Mouse (Mus musculus) hindbrain, embryonic 11.5 days (tissue): ENCODE data around the gene Man1b1. TPM values are rescaled to one million over a fixed set of nuclear protein-coding genes. Genes with fewer than 3 reads are reported as not detected.

Source experiments
- ATAC-seq: fragments of 200-750 bp; cut with Nextera tagmentation; 2 replicates; pipeline ENCODE4 v1.8.0; 2017; ENCODE audit warnings: mild to moderate bottlenecking, moderate TSS enrichment, moderate library complexity; ENCODE audit not compliant: low FRiP score
- DNase-seq: peaks from one replicate; pipeline ENCODE4 v3.0.0-alpha.2; 2015; ENCODE audit warnings: low spot score
- H3K27ac ChIP-seq: fragments of 300-500 bp; sonication (generic); 2 replicates; pipeline ENCODE4 v1.5.1; 2014; ENCODE audit warnings: mild to moderate bottlenecking, low read depth, low read length
- H3K27me3 ChIP-seq: fragments of 300-500 bp; sonication (generic); 2 replicates; pipeline ENCODE4 v1.6.1; 2014; ENCODE audit warnings: mild to moderate bottlenecking, low read length, moderate library complexity, mixed read lengths; ENCODE audit not compliant: control insufficient read depth, insufficient read depth
- H3K36me3 ChIP-seq: fragments of 300-500 bp; sonication (generic); 2 replicates; pipeline ENCODE4 v1.6.1; 2014; ENCODE audit warnings: mild to moderate bottlenecking, low read length, moderate library complexity, mixed read lengths; ENCODE audit not compliant: control insufficient read depth, insufficient read depth
- H3K4me1 ChIP-seq: fragments of 300-500 bp; sonication (generic); replicated peaks from 2 replicates; pipeline ENCODE4 v1.6.1; 2014; ENCODE audit warnings: low read length, mixed read lengths; ENCODE audit not compliant: control insufficient read depth, insufficient read depth
- H3K4me2 ChIP-seq: fragments of 300-500 bp; sonication (generic); replicated peaks from 2 replicates; pipeline ENCODE4 v1.6.1; 2014; ENCODE audit warnings: mild to moderate bottlenecking, low read depth, low read length
- H3K4me3 ChIP-seq: fragments of 300-500 bp; sonication (generic); 2 replicates; pipeline ENCODE4 v1.5.1; 2014; ENCODE audit warnings: low read depth, low read length
- H3K9ac ChIP-seq: fragments of 300-500 bp; sonication (generic); 2 replicates; pipeline ENCODE4 v1.6.1; 2014; ENCODE audit warnings: low read depth, low read length
- H3K9me3 ChIP-seq: fragments of 300-500 bp; sonication (generic); 2 replicates; pipeline ENCODE4 v1.6.1; 2016; ENCODE audit warnings: low read length; ENCODE audit not compliant: control insufficient read depth
- WGBS: fragments of 180-500 bp; shearing (Covaris S2); extraction: QIAGEN DNeasy Blood & Tissue Kit; methylation state at CpG from one replicate; pipeline ENCODE4 v1.1.7; 2014; 5-methylcytosine and 5-hydroxymethylcytosine counted together
- polyA plus RNA-seq: library from polyadenylated mRNA; unstranded; fragments of >200 nt; fragmentation: Nextera tagmentation; extraction: Ambion mirVana; gene quantifications from 2 replicates; pipeline ENCODE4 v1.2.1, GENCODE M21; 2014

Gene Man1b1
- polyA plus RNA-seq, 1 experiment from 2014 or later = 133 TPM

GRCm38 (mm10) chr2:25290101-25290815, 41.9 kb upstream of the Man1b1 start:
- no peak overlapping the region for H3K4me2 ChIP-seq
- 2% methylated on average over 54 of the region's 54 CpGs for WGBS
- no peaks in the 10 kb centered on the region for H3K9me3 ChIP-seq
- H3K27ac ChIP-seq = no peak overlapping the region
- no peak for ATAC-seq
- peak overlapping the region; percentile 10; the same call in 1 of the 2 replicates for H3K4me3 ChIP-seq
- H3K36me3 ChIP-seq = no peaks in the 10 kb centered on the region
- H3K9ac ChIP-seq = no peak overlapping the region
- peaks cover 5% of the 10 kb centered on the region; the same call in 1 of the 2 replicates for H3K4me1 ChIP-seq
- H3K27me3 ChIP-seq = peaks cover 59% of the 10 kb centered on the region
- DNase-seq = peak; percentile 38

- Histone ChIP-seq H3K4me1 (peaks cover 5% of the 10 kb centered on the region; the same call in 1 of the 2 replicates), H3K36me3 (no peaks in the 10 kb centered on the region), H3K27ac (no peak overlapping the region), H3K4me2 (no peak overlapping the region), H3K9ac (no peak overlapping the region), H3K4me3 (peak overlapping the region; percentile 10; the same call in 1 of the 2 replicates), H3K27me3 (peaks cover 63% of the 10 kb centered on the region), H3K9me3 (no peaks in the 10 kb centered on the region)
- WGBS = 2% methylated on average over 18 of the region's 18 CpGs
- ATAC-seq (no peak), DNase-seq (peak; percentile 23)
Measured at GRCm38 (mm10) chr2:25290816-25291130, 41.4 kb upstream of the Man1b1 start.

- peak; percentile 18 for DNase-seq
Measured at GRCm38 (mm10) chr2:25291184-25292053, 40.7 kb upstream of the Man1b1 start.

GRCm38 (mm10) chr2:25292054-25292544, 40.0 kb upstream of the Man1b1 start:
- Histone ChIP-seq H3K4me1 (peaks cover 5% of the 10 kb centered on the region; the same call in 1 of the 2 replicates), H3K27me3 (peaks cover 64% of the 10 kb centered on the region), H3K9ac (peak overlapping the region; percentile 23; the same call in 1 of the 2 replicates), H3K36me3 (no peaks in the 10 kb centered on the region), H3K9me3 (no peaks in the 10 kb centered on the region), H3K4me3 (peak overlapping the region; percentile 25), H3K27ac (no peak overlapping the region), H3K4me2 (peak overlapping the region; percentile 44)
- WGBS = 6% methylated on average over 42 of the region's 43 CpGs
- ATAC-seq = peak; percentile 7; the same call in 1 of the 2 replicates
- DNase-seq = peak; percentile 31

More at GRCm38 (mm10) chr2:25291184-25292053, 40.7 kb upstream of the Man1b1 start:
- Histone ChIP-seq H3K4me2 (peak overlapping the region; percentile 44), H3K27me3 (peaks cover 65% of the 10 kb centered on the region), H3K36me3 (no peaks in the 10 kb centered on the region), H3K9me3 (no peaks in the 10 kb centered on the region), H3K4me1 (peaks cover 5% of the 10 kb centered on the region; the same call in 1 of the 2 replicates), H3K27ac (no peak overlapping the region), H3K9ac (no peak overlapping the region), H3K4me3 (peak overlapping the region; percentile 25; the same call in 1 of the 2 replicates)
- WGBS = 7% methylated on average over 31 of the region's 32 CpGs
- peak; percentile 11; the same call in 1 of the 2 replicates for ATAC-seq

GRCm38 (mm10) chr2:25292856-25293255, 39.3 kb upstream of the Man1b1 start:
- H3K4me2 ChIP-seq = no peak overlapping the region
- ATAC-seq = no peak
- 0% methylated on average over 1 of the region's 1 CpGs for WGBS

GRCm38 (mm10) chr2:25293706-25294105, 38.4 kb upstream of the Man1b1 start:
- Histone ChIP-seq H3K27ac (no peak overlapping the region), H3K4me2 (no peak overlapping the region), H3K9ac (no peak overlapping the region), H3K36me3 (no peaks in the 10 kb centered on the region), H3K9me3 (no peaks in the 10 kb centered on the region), H3K4me3 (no peak overlapping the region), H3K27me3 (peaks cover 58% of the 10 kb centered on the region), H3K4me1 (peaks cover 5% of the 10 kb centered on the region; the same call in 1 of the 2 replicates)
- ATAC-seq (no peak), DNase-seq (no peak)
- WGBS = 77% methylated on average over 9 of the region's 9 CpGs

More at GRCm38 (mm10) chr2:25292856-25293255, 39.3 kb upstream of the Man1b1 start:
- H3K27ac ChIP-seq = no peak overlapping the region
- H3K4me1 ChIP-seq = peaks cover 5% of the 10 kb centered on the region; the same call in 1 of the 2 replicates
- peaks cover 67% of the 10 kb centered on the region for H3K27me3 ChIP-seq
- DNase-seq = peak; percentile 93
- no peaks in the 10 kb centered on the region for H3K36me3 ChIP-seq
- no peak overlapping the region for H3K9ac ChIP-seq
- no peak overlapping the region for H3K4me3 ChIP-seq
- H3K9me3 ChIP-seq = no peaks in the 10 kb centered on the region

- H3K4me3 ChIP-seq = no peak overlapping the region
- no peak overlapping the region for H3K4me2 ChIP-seq
- ATAC-seq = no peak
- no peak overlapping the region for H3K27ac ChIP-seq
- no peaks in the 10 kb centered on the region for H3K9me3 ChIP-seq
- peaks cover under 1% of the 10 kb centered on the region; the same call in 1 of the 2 replicates for H3K4me1 ChIP-seq
- DNase-seq = no peak
- WGBS = 78% methylated on average over 8 of the region's 8 CpGs
- H3K27me3 ChIP-seq = peaks cover 24% of the 10 kb centered on the region
- no peaks in the 10 kb centered on the region for H3K36me3 ChIP-seq
- no peak overlapping the region for H3K9ac ChIP-seq
Measured at GRCm38 (mm10) chr2:25297093-25297492, 35.0 kb upstream of the Man1b1 start.

GRCm38 (mm10) chr2:25298046-25298445, 34.1 kb upstream of the Man1b1 start:
- no peaks in the 10 kb centered on the region for H3K9me3 ChIP-seq
- H3K4me2 ChIP-seq = no peak overlapping the region
- peaks cover 15% of the 10 kb centered on the region for H3K27me3 ChIP-seq
- H3K27ac ChIP-seq = no peak overlapping the region
- 85% methylated on average over 10 of the region's 10 CpGs for WGBS
- H3K4me1 ChIP-seq = no peaks in the 10 kb centered on the region
- DNase-seq (no peak), ATAC-seq (no peak)
- no peak overlapping the region for H3K9ac ChIP-seq
- no peak overlapping the region for H3K4me3 ChIP-seq
- H3K36me3 ChIP-seq = no peaks in the 10 kb centered on the region
